Mouse (Mus musculus): ENCODE measurements around the gene Rps7. TPM values are rescaled to one million over a fixed set of nuclear protein-coding genes. Genes with fewer than 3 reads are reported as not detected.

The Rps7 gene
- polyA plus RNA-seq, 1 experiment from 2014 or later: 1,081 TPM

DNA sequence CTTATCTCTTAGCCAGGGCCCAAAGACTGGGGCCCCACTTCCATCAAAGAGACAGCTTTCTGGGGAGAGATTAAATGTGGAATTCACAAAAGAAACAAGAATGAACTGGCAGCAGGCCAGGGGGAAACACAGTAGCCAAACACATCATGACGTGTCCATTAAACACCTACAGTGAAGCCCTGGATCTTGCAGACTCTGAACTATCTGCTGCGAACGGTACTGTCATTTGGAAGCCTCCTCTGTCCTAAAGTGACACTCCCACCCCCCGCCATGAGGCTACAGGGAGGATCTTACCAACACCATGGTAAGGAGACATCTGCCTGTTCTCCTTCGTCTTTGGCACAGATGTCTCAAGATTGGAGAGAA is 13.6 kb downstream of the Rps7 start:
- Histone ChIP-seq H3K4me2 (ENCODE audit: low read length) (0 out of 2 replicates have a peak overlapping the region, but pooled peaks have one; percentile 31), H3K9me3 (replicated peaks; ENCODE audit: low read length) (no peaks in the 10 kb centered on the region), H3K4me3 (replicated peaks; ENCODE audit: low read depth, low read length) (no peak overlapping the region), H3K27me3 (ENCODE audit: insufficient read depth, low read length) (no peaks in the 10 kb centered on the region), H3K36me3 (ENCODE audit: insufficient read depth, low read length) (no peaks in the 10 kb centered on the region), H3K9ac (ENCODE audit: low read depth, low read length) (0 out of 2 replicates have a peak overlapping the region, but pooled peaks have one; percentile 8), H3K27ac (0 out of 2 replicates have a peak overlapping the region, but pooled peaks have one; percentile 8), H3K4me1 (replicated peaks; ENCODE audit: insufficient read depth, low read length) (peaks cover 9% of the 10 kb centered on the region; the same call in 1 of the 2 replicates)
- 39% methylated on average over 5 of the region's 5 CpGs for WGBS
- no peak for TF ChIP-seq CTCF (IDR thresholded peaks at IDR 0.05; ENCODE audit: low read depth)
- DNase-seq (ENCODE audit: low spot score): peak; percentile 19
- ATAC-seq (replicated peaks; ENCODE audit: low FRiP score, low read depth): no peak

DNA sequence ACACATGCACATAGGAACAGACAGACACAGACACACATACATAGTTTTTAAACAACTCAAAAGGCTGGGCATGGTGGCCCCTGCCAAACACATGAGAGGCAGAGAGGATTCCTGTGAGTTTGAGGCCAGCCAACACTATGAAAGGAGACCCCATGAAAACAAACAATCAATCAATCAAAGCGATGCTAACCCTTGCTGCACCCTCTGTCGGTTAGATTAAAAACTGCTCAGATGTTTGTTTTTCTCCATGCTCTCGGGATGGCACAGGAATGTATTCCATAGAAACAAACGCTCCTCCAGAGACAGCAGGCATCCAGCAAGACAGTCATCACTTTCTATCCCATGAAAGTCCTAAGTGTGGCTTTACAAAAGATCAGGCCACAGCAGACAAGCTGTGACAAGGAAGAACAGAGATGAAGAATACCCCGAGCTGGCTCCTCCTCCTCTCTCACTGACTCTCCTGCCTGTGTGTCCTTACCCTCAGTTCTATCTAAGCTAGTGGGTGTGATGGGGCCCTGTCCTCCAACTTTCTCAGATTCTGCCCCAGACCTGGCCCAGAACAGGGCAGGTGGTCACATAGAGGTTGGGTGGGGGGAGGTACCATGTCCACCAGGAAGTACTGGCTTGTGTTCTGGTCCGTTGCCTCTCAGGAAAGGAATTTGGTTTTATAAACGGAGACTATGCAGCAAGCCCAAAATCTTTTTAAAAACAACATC is 14.1 kb downstream of the Rps7 start:
- Histone ChIP-seq H3K4me2 (ENCODE audit: low read length) (peak overlapping the region; percentile 31; the same call in 1 of the 2 replicates), H3K36me3 (ENCODE audit: insufficient read depth, low read length) (no peaks in the 10 kb centered on the region), H3K4me1 (replicated peaks; ENCODE audit: insufficient read depth, low read length) (peaks cover 9% of the 10 kb centered on the region; the same call in 1 of the 2 replicates), H3K9ac (ENCODE audit: low read depth, low read length) (0 out of 2 replicates have a peak overlapping the region, but pooled peaks have one; percentile 8), H3K9me3 (replicated peaks; ENCODE audit: low read length) (no peaks in the 10 kb centered on the region), H3K4me3 (replicated peaks; ENCODE audit: low read depth, low read length) (no peak overlapping the region), H3K27ac (0 out of 2 replicates have a peak overlapping the region, but pooled peaks have one; percentile 8), H3K27me3 (ENCODE audit: insufficient read depth, low read length) (no peaks in the 10 kb centered on the region)
- ATAC-seq (replicated peaks; ENCODE audit: low FRiP score, low read depth): no peak
- peak; percentile 55 for DNase-seq (ENCODE audit: low spot score)
- 12% methylated on average over 7 of the region's 7 CpGs for WGBS
- TF ChIP-seq CTCF (IDR thresholded peaks at IDR 0.05; ENCODE audit: low read depth): peak; percentile 56

DNA sequence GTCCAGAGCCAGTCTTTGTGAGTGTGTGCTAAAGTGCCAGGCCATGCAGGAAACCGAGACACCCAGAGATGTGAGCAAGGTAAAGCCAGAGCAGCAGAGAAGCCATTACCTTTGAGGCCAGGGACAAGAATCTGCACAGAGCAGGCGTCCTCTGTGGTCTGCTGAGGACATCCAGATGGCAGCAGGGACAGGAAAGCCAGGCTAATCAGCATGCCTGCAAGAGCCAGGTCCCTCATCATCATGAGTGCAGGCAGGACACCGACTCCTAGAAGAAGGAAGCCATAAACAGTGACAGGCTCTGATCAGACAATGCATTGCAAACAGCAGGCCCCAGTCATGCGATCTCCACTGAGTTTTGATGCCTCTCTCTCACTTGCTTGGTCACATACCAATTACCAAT is 18.5 kb downstream of the Rps7 start:
- ATAC-seq (replicated peaks; ENCODE audit: low FRiP score, low read depth) (no peak), DNase-seq (ENCODE audit: low spot score) (no peak)
- Histone ChIP-seq H3K9me3 (replicated peaks; ENCODE audit: low read length) (no peaks in the 10 kb centered on the region), H3K9ac (ENCODE audit: low read depth, low read length) (no peak overlapping the region), H3K4me1 (replicated peaks; ENCODE audit: insufficient read depth, low read length) (peaks cover 9% of the 10 kb centered on the region; the same call in 1 of the 2 replicates), H3K27me3 (ENCODE audit: insufficient read depth, low read length) (no peaks in the 10 kb centered on the region), H3K4me2 (ENCODE audit: low read length) (no peak overlapping the region), H3K4me3 (replicated peaks; ENCODE audit: low read depth, low read length) (no peak overlapping the region), H3K36me3 (ENCODE audit: insufficient read depth, low read length) (no peaks in the 10 kb centered on the region), H3K27ac (no peak overlapping the region)
- 61% methylated on average over 4 of the region's 4 CpGs for WGBS
- no peak for TF ChIP-seq CTCF (IDR thresholded peaks at IDR 0.05; ENCODE audit: low read depth)

DNA sequence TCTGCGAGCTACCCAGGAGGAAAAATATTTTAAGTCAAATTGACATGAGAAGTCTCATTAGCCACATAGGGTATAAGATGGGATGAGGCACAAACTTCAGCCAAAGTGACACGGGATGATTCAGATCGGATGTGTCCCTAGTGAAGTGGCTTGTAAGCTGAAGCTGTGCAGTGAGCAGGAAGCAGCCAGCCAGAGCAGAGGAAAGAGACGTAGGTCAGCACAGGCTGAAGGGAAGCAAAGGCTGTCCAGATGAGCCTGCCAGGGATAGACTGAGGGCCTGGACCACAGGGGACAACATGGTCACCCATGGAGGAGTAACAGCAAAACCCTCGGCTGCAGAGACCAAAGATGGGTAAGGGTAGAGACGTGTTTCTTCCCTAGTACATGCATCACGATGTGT is 21.4 kb downstream of the Rps7 start:
- peak; percentile 24 for DNase-seq (ENCODE audit: low spot score)
- H3K27me3 ChIP-seq (ENCODE audit: insufficient read depth, low read length): no peaks in the 10 kb centered on the region
- H3K4me3 ChIP-seq (replicated peaks; ENCODE audit: low read depth, low read length): no peak overlapping the region
- no peak for ATAC-seq (replicated peaks; ENCODE audit: low FRiP score, low read depth)
- no peak overlapping the region for H3K27ac ChIP-seq
- no peak overlapping the region for H3K9ac ChIP-seq (ENCODE audit: low read depth, low read length)
- TF ChIP-seq CTCF (IDR thresholded peaks at IDR 0.05; ENCODE audit: low read depth): no peak
- H3K4me2 ChIP-seq (ENCODE audit: low read length): no peak overlapping the region
- H3K9me3 ChIP-seq (replicated peaks; ENCODE audit: low read length): no peaks in the 10 kb centered on the region
- H3K36me3 ChIP-seq (ENCODE audit: insufficient read depth, low read length): no peaks in the 10 kb centered on the region
- no peaks in the 10 kb centered on the region for H3K4me1 ChIP-seq (replicated peaks; ENCODE audit: insufficient read depth, low read length)
- WGBS: 64% methylated on average over 7 of the region's 7 CpGs

DNA sequence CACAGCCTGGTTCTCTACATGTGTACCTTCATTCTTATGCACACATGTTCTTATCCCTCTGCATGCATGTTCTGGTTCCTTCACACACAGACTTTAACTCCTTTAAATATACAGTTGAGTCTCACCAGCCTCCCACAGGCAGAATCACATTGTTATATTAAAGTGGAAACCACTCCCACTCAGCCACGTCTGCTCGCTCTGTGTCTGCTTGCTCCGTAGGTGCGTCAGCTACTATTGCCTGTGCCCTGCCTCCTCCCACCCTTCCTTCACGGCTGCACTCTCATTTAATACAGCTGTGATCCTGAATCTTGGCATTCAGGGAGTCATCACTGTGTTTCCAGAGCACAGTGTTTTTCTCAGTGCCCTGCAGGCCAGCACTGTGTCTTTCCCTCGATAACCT is 23.4 kb downstream of the Rps7 start:
- DNase-seq (ENCODE audit: low spot score): no peak
- WGBS: 33% methylated on average over 6 of the region's 6 CpGs
- H3K9ac ChIP-seq (ENCODE audit: low read depth, low read length): no peak overlapping the region
- ATAC-seq (replicated peaks; ENCODE audit: low FRiP score, low read depth): no peak
- H3K4me1 ChIP-seq (replicated peaks; ENCODE audit: insufficient read depth, low read length): no peaks in the 10 kb centered on the region
- H3K9me3 ChIP-seq (replicated peaks; ENCODE audit: low read length): no peaks in the 10 kb centered on the region
- no peak overlapping the region for H3K4me3 ChIP-seq (replicated peaks; ENCODE audit: low read depth, low read length)
- H3K4me2 ChIP-seq (ENCODE audit: low read length): no peak overlapping the region
- no peaks in the 10 kb centered on the region for H3K27me3 ChIP-seq (ENCODE audit: insufficient read depth, low read length)
- no peak for TF ChIP-seq CTCF (IDR thresholded peaks at IDR 0.05; ENCODE audit: low read depth)
- no peaks in the 10 kb centered on the region for H3K36me3 ChIP-seq (ENCODE audit: insufficient read depth, low read length)
- H3K27ac ChIP-seq: no peak overlapping the region

DNA sequence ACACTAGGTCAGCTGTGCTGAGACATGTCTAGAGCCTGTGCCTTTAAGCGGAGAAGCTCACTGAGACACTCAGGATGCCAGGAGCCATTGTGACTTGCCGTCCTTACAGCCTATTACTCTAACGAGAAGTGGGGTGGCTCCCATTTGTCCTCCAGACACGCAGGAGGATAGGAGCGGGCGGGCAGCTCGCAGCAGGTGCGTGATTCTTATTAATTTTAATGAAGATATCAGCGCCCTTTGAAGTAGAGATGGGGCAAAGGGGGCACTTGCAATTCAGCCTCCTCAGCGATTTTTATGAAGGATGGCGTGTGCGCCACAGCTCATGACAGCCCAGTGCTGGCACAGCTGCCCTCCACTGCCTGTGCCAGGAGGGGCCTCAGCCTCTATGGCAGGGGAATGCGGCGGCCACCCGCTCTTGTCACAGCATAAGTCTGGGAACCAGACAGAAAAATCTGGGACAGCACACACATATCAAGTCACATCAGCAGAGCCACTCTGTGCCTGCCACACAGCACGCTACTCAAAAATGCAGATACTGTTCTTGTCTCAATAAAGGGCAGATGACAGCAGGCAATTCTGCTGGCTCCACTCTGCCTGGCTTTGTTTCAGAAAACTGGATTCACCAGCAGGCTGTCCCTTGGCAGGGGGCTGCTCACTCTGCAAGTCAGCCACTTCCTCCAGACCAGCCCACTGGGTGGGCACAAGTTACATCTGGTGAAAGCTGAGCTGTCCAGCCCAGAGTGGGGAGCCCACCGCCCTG is 28.0 kb downstream of the Rps7 start:
- WGBS: 59% methylated on average over 17 of the region's 17 CpGs
- Histone ChIP-seq H3K27me3 (ENCODE audit: insufficient read depth, low read length) (no peaks in the 10 kb centered on the region), H3K36me3 (ENCODE audit: insufficient read depth, low read length) (no peaks in the 10 kb centered on the region), H3K4me1 (replicated peaks; ENCODE audit: insufficient read depth, low read length) (no peaks in the 10 kb centered on the region), H3K4me2 (ENCODE audit: low read length) (no peak overlapping the region), H3K9me3 (replicated peaks; ENCODE audit: low read length) (no peaks in the 10 kb centered on the region), H3K9ac (ENCODE audit: low read depth, low read length) (no peak overlapping the region), H3K27ac (no peak overlapping the region), H3K4me3 (replicated peaks; ENCODE audit: low read depth, low read length) (no peak overlapping the region)
- DNase-seq (ENCODE audit: low spot score) (no peak), ATAC-seq (replicated peaks; ENCODE audit: low FRiP score, low read depth) (no peak)
- no peak for TF ChIP-seq CTCF (IDR thresholded peaks at IDR 0.05; ENCODE audit: low read depth)

Data from kidney, postnatal 0 days (tissue).